Mouse (Mus musculus): Measurements from ENCODE around the gene Sacm1l. TPM values are rescaled to one million over a fixed set of nuclear protein-coding genes. Genes with fewer than 3 reads are reported as not detected.

Gene Sacm1l
- 38.9 and 45.1 TPM in 2 replicates for total RNA-seq (2014; rRNA removed)
- 25.1 and 33.1 TPM in 2 replicates for polyA plus RNA-seq (2015; fragmentation: Nextera tagmentation; extraction: Ambion mirVana)

DNA sequence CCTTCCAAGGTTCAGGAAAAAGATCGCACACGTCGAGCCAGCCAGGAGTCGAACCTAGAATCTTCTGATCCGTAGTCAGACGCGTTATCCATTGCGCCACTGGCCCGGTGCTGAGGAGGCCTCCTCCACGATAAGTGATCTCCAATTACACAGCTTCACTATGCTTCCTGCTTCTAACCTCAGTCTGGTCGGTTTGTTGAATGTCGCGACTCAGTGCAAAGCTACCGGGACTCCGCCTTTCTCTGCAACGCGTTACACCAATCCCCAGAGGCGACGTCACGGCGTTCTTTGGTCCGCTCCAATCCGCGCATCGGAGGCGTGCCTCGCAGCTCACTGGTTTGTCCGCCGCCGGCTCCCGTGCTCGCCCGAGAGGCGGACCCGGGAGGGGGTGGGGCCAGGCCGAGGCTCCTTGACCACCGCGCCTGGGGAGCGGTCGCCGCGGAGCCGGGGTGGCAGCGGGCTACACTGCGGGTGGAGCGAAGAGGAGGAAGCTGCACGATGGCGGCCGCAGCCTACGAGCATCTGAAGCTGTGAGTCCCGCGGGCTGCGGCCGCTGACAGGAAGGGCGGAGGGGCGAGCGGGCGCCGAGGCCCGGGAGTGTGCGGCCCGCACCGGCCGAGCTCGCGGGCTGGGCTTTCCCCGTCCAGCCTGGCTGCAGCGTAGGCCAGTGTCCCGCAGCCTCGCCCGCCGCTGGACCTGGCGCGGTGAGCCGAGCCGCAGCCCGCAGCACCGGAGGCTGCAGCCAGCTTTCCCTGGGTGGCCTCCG is at the start of gene Sacm1l:
Gene Sacm1l, plus strand, starts transcription at position 368 of the 766 bp plus-strand sequence.
- peak within 1 kb of the TSS; percentile 61 for H3K4me2 ChIP-seq (ENCODE audit: low read depth)
- peaks cover 19% of the 10 kb centered on the region for H3K4me1 ChIP-seq (ENCODE audit: insufficient read depth)
- H3K36me3 ChIP-seq (ENCODE audit: insufficient read depth) = no peaks in the 10 kb centered on the region
- 2% methylated on average over 75 of the region's 79 CpGs for WGBS
- peak within 1 kb of the TSS; percentile 92 for H3K4me3 ChIP-seq (ENCODE audit: low read depth, low read length)
- ATAC-seq = peak; percentile 99
- no peaks in the 10 kb centered on the region for H3K9me3 ChIP-seq (ENCODE audit: low read length)
- peak within 1 kb of the TSS; percentile 95 for H3K9ac ChIP-seq
- H3K27ac ChIP-seq (ENCODE audit: low read depth, low read length) = peak within 1 kb of the TSS; percentile 97
- no peak for TF ChIP-seq CTCF (IDR thresholded peaks at IDR 0.05; ENCODE audit: low read depth)
- H3K27me3 ChIP-seq (ENCODE audit: insufficient read depth, low read length) = no peaks in the 10 kb centered on the region
- peak; percentile 100 for DNase-seq

DNA sequence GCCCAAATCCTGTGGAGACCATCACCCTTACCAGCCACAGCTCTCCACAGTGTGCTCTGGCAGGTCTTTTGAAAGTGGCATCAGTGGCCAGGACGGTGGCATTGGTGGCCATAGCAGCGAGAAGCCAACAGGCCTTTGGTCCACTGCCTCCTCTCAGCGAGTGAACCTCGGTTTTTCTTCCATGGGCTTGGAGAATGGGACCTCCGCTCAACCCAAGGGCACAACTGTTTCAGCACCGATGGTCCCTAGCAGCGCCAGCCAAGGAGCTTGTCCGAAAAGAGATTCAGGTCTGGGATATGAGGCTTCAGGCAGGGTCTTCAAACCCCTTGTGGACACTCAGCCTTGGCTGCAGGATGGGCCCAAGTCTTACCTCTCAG is 49.7 kb upstream of the Sacm1l start:
- H3K9ac ChIP-seq = no peak overlapping the region
- H3K4me3 ChIP-seq (ENCODE audit: low read depth, low read length) = no peak overlapping the region; the same call in 1 of the 2 replicates
- TF ChIP-seq CTCF (IDR thresholded peaks at IDR 0.05; ENCODE audit: low read depth) = no peak
- 87% methylated on average over 8 of the region's 8 CpGs for WGBS
- DNase-seq (no peak), ATAC-seq (no peak)
- H3K27me3 ChIP-seq (ENCODE audit: insufficient read depth, low read length) = no peaks in the 10 kb centered on the region
- H3K36me3 ChIP-seq (ENCODE audit: insufficient read depth) = no peaks in the 10 kb centered on the region
- 0 out of 2 replicates have a peak, but pooled peaks cover 3% of the 10 kb centered on the region for H3K4me1 ChIP-seq (ENCODE audit: insufficient read depth)
- H3K27ac ChIP-seq (ENCODE audit: low read depth, low read length) = no peak overlapping the region
- peak overlapping the region; percentile 64 for H3K4me2 ChIP-seq (ENCODE audit: low read depth)
- H3K9me3 ChIP-seq (ENCODE audit: low read length) = no peaks in the 10 kb centered on the region

DNA sequence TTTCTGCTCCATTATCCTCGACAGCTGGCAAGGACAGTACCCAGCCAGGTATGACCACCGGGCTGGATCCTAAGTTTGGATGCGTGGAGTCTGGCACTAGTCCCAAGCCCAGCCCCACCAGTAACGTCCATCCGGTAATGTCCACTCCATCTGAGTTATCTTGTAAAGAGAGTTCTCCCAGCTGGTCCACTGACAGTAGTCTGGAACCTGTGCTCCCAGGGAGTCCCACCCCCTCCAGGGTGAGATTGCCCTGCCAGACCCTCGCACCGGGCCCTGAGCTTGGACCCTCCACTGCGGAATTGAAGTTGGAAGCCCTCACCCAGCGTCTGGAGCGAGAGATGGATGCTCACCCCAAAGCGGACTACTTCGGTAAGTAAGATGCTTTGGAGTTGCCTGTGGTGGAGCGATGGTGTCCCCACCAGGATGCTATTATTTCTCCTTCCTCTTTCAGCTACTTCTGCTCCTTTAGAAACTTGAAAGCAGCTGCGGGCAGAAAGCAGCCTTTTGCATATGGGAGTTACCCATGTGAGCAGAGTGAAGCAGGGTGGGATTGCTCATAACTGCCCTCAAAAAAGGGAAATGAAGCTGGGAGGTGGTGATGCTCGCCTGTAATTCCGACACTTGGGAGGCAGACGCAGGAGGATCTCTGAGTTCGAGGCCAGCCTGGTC is 49.2 kb upstream of the Sacm1l start:
- Histone ChIP-seq H3K4me3 (ENCODE audit: low read depth, low read length) (no peak overlapping the region), H3K4me2 (ENCODE audit: low read depth) (peak overlapping the region; percentile 64; the same call in 1 of the 2 replicates), H3K27me3 (ENCODE audit: insufficient read depth, low read length) (no peaks in the 10 kb centered on the region), H3K9ac (no peak overlapping the region), H3K27ac (ENCODE audit: low read depth, low read length) (no peak overlapping the region), H3K4me1 (ENCODE audit: insufficient read depth) (0 out of 2 replicates have a peak, but pooled peaks cover 3% of the 10 kb centered on the region), H3K9me3 (ENCODE audit: low read length) (no peaks in the 10 kb centered on the region), H3K36me3 (ENCODE audit: insufficient read depth) (no peaks in the 10 kb centered on the region)
- no peak for ATAC-seq
- no peak for TF ChIP-seq CTCF (IDR thresholded peaks at IDR 0.05; ENCODE audit: low read depth)
- DNase-seq = no peak
- 81% methylated on average over 18 of the region's 18 CpGs for WGBS

DNA sequence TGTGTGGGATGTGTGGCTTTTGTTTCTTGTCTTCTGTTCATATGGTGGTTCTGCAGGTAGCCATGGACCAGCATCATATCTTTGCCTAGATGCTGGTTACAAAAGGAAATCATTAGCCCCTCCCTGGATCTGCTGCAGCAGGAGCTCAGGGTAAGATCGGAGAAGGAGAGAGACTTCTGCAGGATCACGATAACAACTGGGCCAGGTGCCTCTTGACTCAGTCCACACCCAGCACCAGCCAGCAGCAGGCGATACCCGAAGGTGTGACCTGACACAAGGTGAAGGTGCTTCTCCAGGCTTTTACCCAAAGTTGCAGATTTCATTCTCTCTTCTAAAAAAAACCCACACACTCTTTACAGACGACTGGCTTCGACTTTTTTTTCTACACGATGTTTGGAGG is 48.4 kb upstream of the Sacm1l start:
- Histone ChIP-seq H3K36me3 (ENCODE audit: insufficient read depth) (no peaks in the 10 kb centered on the region), H3K27me3 (ENCODE audit: insufficient read depth, low read length) (no peaks in the 10 kb centered on the region), H3K27ac (ENCODE audit: low read depth, low read length) (no peak overlapping the region), H3K9me3 (ENCODE audit: low read length) (no peaks in the 10 kb centered on the region), H3K4me2 (ENCODE audit: low read depth) (peak overlapping the region; percentile 24; the same call in 1 of the 2 replicates), H3K4me3 (ENCODE audit: low read depth, low read length) (no peak overlapping the region), H3K9ac (no peak overlapping the region), H3K4me1 (ENCODE audit: insufficient read depth) (0 out of 2 replicates have a peak, but pooled peaks cover 3% of the 10 kb centered on the region)
- ATAC-seq (no peak), DNase-seq (no peak)
- TF ChIP-seq CTCF (IDR thresholded peaks at IDR 0.05; ENCODE audit: low read depth) = no peak
- WGBS = 64% methylated on average over 7 of the region's 7 CpGs

DNA sequence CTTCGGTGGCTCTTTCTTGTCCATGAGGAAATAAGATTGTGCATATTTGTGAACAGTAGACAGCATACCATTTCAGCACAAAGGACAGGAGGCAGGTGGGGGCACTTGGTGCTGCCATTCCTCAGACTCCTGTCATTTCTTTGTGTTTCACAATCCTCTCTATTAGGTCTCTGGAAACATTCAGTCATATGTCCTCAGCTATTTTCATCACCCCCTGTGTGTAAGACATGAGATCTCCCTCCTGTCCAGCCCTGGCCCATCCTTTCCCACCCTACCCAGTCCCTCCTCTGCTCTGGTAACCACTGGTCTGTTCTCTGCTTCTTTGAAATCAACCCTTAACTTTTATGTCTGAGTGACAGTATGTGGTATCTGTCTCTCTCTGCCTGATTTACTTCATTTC is 46.0 kb upstream of the Sacm1l start:
- Histone ChIP-seq H3K9ac (no peak overlapping the region), H3K36me3 (ENCODE audit: insufficient read depth) (no peaks in the 10 kb centered on the region), H3K9me3 (ENCODE audit: low read length) (no peaks in the 10 kb centered on the region), H3K4me3 (ENCODE audit: low read depth, low read length) (no peak overlapping the region), H3K27me3 (ENCODE audit: insufficient read depth, low read length) (no peaks in the 10 kb centered on the region), H3K4me1 (ENCODE audit: insufficient read depth) (0 out of 2 replicates have a peak, but pooled peaks cover 3% of the 10 kb centered on the region), H3K4me2 (ENCODE audit: low read depth) (no peak overlapping the region), H3K27ac (ENCODE audit: low read depth, low read length) (no peak overlapping the region)
- no peak for TF ChIP-seq CTCF (IDR thresholded peaks at IDR 0.05; ENCODE audit: low read depth)
- 96% methylated on average over 1 of the region's 1 CpGs for WGBS
- ATAC-seq = no peak
- DNase-seq = no peak

DNA sequence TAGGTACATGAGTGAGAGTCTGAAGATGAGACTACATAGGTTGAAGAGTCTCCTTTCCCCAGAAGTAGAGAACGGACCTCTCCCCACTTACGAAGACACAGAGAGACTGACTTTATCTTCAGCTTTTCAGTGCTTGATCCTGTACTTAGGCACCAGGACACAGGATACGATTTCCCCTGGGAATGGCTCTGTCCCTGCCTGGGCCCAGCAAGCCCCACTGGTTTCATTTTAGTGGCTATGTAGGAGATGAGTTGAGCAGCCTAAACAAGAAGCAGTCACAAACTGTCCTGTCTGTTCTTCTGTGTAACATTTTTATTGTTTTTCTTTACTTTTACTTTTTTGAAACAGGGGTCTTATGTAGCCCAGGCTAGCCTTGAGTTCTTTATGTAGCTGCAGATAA is 44.7 kb upstream of the Sacm1l start:
- Histone ChIP-seq H3K9ac (no peak overlapping the region), H3K27me3 (ENCODE audit: insufficient read depth, low read length) (no peaks in the 10 kb centered on the region), H3K36me3 (ENCODE audit: insufficient read depth) (no peaks in the 10 kb centered on the region), H3K4me3 (ENCODE audit: low read depth, low read length) (no peak overlapping the region), H3K27ac (ENCODE audit: low read depth, low read length) (no peak overlapping the region), H3K4me2 (ENCODE audit: low read depth) (no peak overlapping the region), H3K9me3 (ENCODE audit: low read length) (no peaks in the 10 kb centered on the region), H3K4me1 (ENCODE audit: insufficient read depth) (no peaks in the 10 kb centered on the region)
- WGBS = 95% methylated on average over 3 of the region's 3 CpGs
- TF ChIP-seq CTCF (IDR thresholded peaks at IDR 0.05; ENCODE audit: low read depth) = no peak
- ATAC-seq = no peak
- no peak for DNase-seq

DNA sequence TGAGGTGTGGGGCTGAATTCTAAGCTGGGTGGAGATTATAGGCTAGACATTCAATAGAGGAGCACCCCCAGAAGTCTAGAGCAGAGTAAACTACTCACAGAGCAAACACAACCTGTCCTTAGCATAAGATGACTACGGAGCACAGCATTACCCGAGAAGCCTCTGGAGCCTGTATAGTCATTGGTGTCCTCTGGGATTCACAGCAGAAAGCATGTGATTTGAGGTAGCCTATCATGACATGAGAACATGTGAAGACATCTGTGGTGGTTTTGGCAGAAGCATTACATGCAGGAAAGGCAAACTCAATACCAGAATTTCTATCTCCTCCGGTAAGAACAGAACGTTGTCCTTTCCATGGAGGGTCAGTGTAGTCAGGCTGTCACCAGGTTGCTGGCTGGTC is 44.0 kb upstream of the Sacm1l start:
- no peaks in the 10 kb centered on the region for H3K4me1 ChIP-seq (ENCODE audit: insufficient read depth)
- no peaks in the 10 kb centered on the region for H3K27me3 ChIP-seq (ENCODE audit: insufficient read depth, low read length)
- H3K4me2 ChIP-seq (ENCODE audit: low read depth) = no peak overlapping the region
- TF ChIP-seq CTCF (IDR thresholded peaks at IDR 0.05; ENCODE audit: low read depth) = no peak
- H3K36me3 ChIP-seq (ENCODE audit: insufficient read depth) = no peaks in the 10 kb centered on the region
- ATAC-seq (no peak), DNase-seq (no peak)
- no peak overlapping the region for H3K4me3 ChIP-seq (ENCODE audit: low read depth, low read length)
- no peaks in the 10 kb centered on the region for H3K9me3 ChIP-seq (ENCODE audit: low read length)
- WGBS = 91% methylated on average over 4 of the region's 4 CpGs
- H3K9ac ChIP-seq = no peak overlapping the region
- no peak overlapping the region for H3K27ac ChIP-seq (ENCODE audit: low read depth, low read length)
